Mouse (Mus musculus) lung, embryonic 16.5 days (tissue): ENCODE measurements around the gene A26c2. TPM values are rescaled to one million over a fixed set of nuclear protein-coding genes. Genes with fewer than 3 reads are reported as not detected.

Source experiments
- ATAC-seq: fragments of 200-750 bp; cut with Nextera tagmentation; 2 replicates; pipeline ENCODE4 v1.8.0; 2017; ENCODE audit warnings: low read depth, mild to moderate bottlenecking, moderate library complexity
- H3K27ac ChIP-seq: fragments of 300-500 bp; sonication (generic); 2 replicates; pipeline ENCODE4 v1.5.1; 2014; ENCODE audit warnings: mild to moderate bottlenecking, control low read depth, low read length
- H3K27me3 ChIP-seq: fragments of 300-500 bp; sonication (generic); 2 replicates; pipeline ENCODE4 v1.6.1; 2014; ENCODE audit warnings: low read depth, low read length, mixed read lengths; ENCODE audit not compliant: control insufficient read depth, insufficient read depth
- H3K36me3 ChIP-seq: fragments of 300-500 bp; sonication (generic); 2 replicates; pipeline ENCODE4 v1.6.1; 2014; ENCODE audit warnings: low read length; ENCODE audit not compliant: control insufficient read depth, insufficient read depth
- H3K4me1 ChIP-seq: fragments of 300-500 bp; sonication (generic); replicated peaks from 2 replicates; pipeline ENCODE4 v1.6.1; 2014; ENCODE audit warnings: low read length, mixed read lengths; ENCODE audit not compliant: control insufficient read depth, insufficient read depth
- H3K4me2 ChIP-seq: fragments of 300-500 bp; sonication (generic); 2 replicates; pipeline ENCODE4 v1.6.1; 2014; ENCODE audit warnings: low read depth, low read length, control low read depth
- H3K4me3 ChIP-seq: fragments of 300-500 bp; sonication (generic); 2 replicates; pipeline ENCODE4 v1.5.1; 2014; ENCODE audit warnings: mild to moderate bottlenecking, low read length, control low read depth
- H3K9ac ChIP-seq: fragments of 300-500 bp; sonication (generic); 2 replicates; pipeline ENCODE4 v1.6.1; 2014; ENCODE audit warnings: low read length, control low read depth
- H3K9me3 ChIP-seq: fragments of 300-500 bp; sonication (generic); 2 replicates; pipeline ENCODE4 v1.6.1; 2016; ENCODE audit warnings: low read length; ENCODE audit not compliant: control insufficient read depth
- WGBS: fragments of 180-500 bp; shearing (Covaris S2); extraction: QIAGEN DNeasy Blood & Tissue Kit; methylation state at CpG from one replicate; pipeline ENCODE4 v1.1.7; 2014; 5-methylcytosine and 5-hydroxymethylcytosine counted together
- polyA plus RNA-seq: library from polyadenylated mRNA; unstranded; fragments of >200 nt; fragmentation: Nextera tagmentation; extraction: Ambion mirVana; gene quantifications from 2 replicates; pipeline ENCODE4 v1.2.1, GENCODE M21; 2015

Gene A26c2
- not detected in 2 replicates for polyA plus RNA-seq

DNA sequence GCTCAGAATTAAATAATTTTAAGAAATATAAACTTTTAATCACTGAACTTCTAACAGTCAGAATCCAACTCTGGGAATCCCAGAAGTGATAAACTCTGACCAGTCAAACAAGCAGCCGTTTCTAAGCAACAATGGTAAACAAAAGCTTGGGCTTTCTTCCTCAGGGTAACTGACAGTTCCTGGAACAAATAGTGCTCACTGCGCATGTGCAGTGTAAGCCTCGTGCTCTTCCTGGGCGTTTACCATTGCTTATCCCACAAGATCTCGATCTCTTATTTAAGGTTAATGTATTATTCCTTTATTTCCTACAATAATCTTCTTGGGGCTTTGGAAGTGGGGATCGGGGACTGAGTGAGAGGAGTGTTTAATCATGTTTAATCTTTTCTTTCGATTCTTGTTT, at the start of gene A26c2:
TSS of gene A26c2 (minus strand) at position 101 of the 400 bp plus-strand sequence.
- Histone ChIP-seq H3K9me3 (no peaks in the 10 kb centered on the region), H3K4me2 (no peak within 1 kb of the TSS), H3K27me3 (no peaks in the 10 kb centered on the region), H3K4me3 (no peak within 1 kb of the TSS), H3K9ac (no peak within 1 kb of the TSS), H3K4me1 (no peaks in the 10 kb centered on the region), H3K27ac (no peak within 1 kb of the TSS), H3K36me3 (no peaks in the 10 kb centered on the region)
- WGBS: 75% methylated on average over 7 of the region's 7 CpGs
- no peak for ATAC-seq

DNA sequence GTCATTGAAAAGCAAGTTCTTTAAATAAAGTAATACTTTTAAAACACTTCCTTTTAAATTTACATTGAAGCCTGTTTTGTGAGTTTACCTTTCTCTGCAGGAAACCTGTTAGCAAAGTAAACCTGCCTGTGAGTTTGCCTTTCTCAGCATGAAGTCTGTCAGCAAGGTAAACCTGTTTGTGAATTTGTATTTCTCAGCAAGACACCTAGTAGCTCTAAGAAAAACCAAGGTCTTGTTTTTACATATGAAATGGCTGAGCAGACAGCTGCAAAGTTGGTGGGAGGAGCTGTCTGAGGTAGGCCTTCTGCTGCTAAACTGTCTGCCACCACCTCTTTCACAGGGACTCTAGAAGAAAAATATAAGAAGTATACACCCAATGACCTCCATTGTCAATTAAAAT, 28.0 kb upstream of the A26c2 start:
- Histone ChIP-seq H3K4me3 (no peak overlapping the region), H3K36me3 (no peaks in the 10 kb centered on the region), H3K4me1 (no peaks in the 10 kb centered on the region), H3K27me3 (no peaks in the 10 kb centered on the region), H3K9ac (no peak overlapping the region), H3K9me3 (no peaks in the 10 kb centered on the region), H3K4me2 (no peak overlapping the region), H3K27ac (no peak overlapping the region)
- no peak for ATAC-seq
